Mouse (Mus musculus): ENCODE data around the gene Pld1. TPM values are rescaled to one million over a fixed set of nuclear protein-coding genes. Genes with fewer than 3 reads are reported as not detected.

The Pld1 gene
- polyA plus RNA-seq, 1 experiment, result 2.5 TPM

DNA sequence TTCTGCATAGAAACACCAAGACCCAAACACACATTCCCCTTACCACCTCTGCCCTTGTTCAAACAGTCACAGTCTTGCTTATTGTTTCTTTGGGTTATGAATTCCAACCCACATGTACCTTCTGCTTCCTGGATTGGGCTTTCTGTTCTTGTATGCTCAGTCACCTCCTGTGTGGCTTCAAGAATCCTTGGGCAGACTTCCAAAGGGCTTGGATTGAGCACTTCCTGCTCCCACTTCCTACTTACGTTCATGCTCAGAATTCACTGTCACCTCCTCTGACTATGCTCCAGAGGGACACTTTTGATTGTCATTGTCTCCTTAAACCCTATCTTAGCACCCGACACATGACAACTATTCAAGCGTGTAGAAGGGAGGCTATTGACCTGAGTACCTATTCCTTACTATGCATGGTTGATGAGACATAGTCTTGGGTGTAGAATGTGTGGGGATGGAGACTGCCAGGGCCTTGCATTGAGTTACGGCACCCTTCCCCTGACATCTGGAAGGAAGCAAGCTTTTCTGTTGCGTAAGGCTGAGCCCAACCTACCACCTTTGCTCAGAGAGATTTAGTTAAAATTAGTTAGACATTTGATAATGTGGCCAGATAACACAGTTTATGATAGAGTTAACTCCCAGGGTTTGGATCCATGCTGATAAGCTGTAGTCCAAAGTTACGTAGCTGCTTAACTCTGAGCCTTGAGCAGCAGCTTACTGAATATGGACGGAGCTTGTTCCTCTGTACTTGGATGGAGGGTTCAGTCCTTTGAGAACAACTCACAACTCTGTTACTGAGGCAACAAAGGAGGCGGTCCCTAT, 55.9 kb downstream of the Pld1 start:
- Histone ChIP-seq H3K27me3 (ENCODE audit: control insufficient read depth, insufficient read depth, insufficient read length) (no peaks in the 10 kb centered on the region), H3K79me2 (ENCODE audit: control insufficient read depth, insufficient read depth) (no peaks in the 10 kb centered on the region), H3K36me3 (ENCODE audit: control insufficient read depth, insufficient read depth) (no peaks in the 10 kb centered on the region), H3K4me3 (ENCODE audit: insufficient read depth, poor library complexity, severe bottlenecking) (no peak overlapping the region), H3ac (ENCODE audit: control insufficient read depth, insufficient read length, low read depth) (no peak overlapping the region), H3K79me3 (ENCODE audit: low read depth) (no peaks in the 10 kb centered on the region)
- TF ChIP-seq USF1 (IDR thresholded peaks at IDR 0.05; ENCODE audit: low read depth) (no peak), MAX (IDR thresholded peaks at IDR 0.05) (no peak), MYOG (IDR thresholded peaks at IDR 0.05; ENCODE audit: control insufficient read depth, extremely low read depth, insufficient read length) (no peak), CTCF (IDR thresholded peaks at IDR 0.05; ENCODE audit: control insufficient read depth, insufficient read depth, insufficient read length) (no peak), FOSL1 (IDR thresholded peaks at IDR 0.05; ENCODE audit: insufficient read depth, low read length, poor library complexity, severe bottlenecking) (no peak), MYOD1 (IDR thresholded peaks at IDR 0.05; ENCODE audit: control insufficient read depth, insufficient read length, low read depth) (no peak), CEBPB (IDR thresholded peaks at IDR 0.05; ENCODE audit: low read depth) (no peak)

DNA sequence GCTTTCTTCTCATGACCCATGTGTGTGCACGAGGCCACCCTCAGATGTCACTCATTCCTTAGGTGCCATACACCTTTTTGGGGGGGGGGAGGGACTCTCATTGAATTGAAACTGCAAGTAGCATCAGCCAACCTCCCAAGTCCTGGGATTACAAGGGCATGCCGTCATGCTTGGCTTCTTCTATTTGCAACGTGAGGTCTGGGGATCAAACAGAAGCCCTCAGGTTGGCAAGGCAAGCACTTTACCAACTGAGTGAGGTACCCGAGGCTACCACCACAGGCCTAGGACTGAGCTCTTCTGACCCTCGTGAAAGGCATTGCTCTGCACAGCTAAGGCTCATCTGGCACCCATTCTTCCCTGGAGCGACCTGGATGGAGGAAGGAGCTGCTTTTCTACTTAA, 65.8 kb downstream of the Pld1 start:
- H3K79me3 ChIP-seq (ENCODE audit: low read depth), result no peaks in the 10 kb centered on the region
- H3K4me3 ChIP-seq (ENCODE audit: insufficient read depth, poor library complexity, severe bottlenecking), result no peak overlapping the region
- TF ChIP-seq CTCF (IDR thresholded peaks at IDR 0.05; ENCODE audit: control insufficient read depth, insufficient read depth, insufficient read length), result no peak
- no peaks in the 10 kb centered on the region for H3K79me2 ChIP-seq (ENCODE audit: control insufficient read depth, insufficient read depth)
- no peaks in the 10 kb centered on the region for H3K27me3 ChIP-seq (ENCODE audit: control insufficient read depth, insufficient read depth, insufficient read length)
- H3K36me3 ChIP-seq (ENCODE audit: control insufficient read depth, insufficient read depth), result no peaks in the 10 kb centered on the region
- no peak overlapping the region for H3ac ChIP-seq (ENCODE audit: control insufficient read depth, insufficient read length, low read depth)

DNA sequence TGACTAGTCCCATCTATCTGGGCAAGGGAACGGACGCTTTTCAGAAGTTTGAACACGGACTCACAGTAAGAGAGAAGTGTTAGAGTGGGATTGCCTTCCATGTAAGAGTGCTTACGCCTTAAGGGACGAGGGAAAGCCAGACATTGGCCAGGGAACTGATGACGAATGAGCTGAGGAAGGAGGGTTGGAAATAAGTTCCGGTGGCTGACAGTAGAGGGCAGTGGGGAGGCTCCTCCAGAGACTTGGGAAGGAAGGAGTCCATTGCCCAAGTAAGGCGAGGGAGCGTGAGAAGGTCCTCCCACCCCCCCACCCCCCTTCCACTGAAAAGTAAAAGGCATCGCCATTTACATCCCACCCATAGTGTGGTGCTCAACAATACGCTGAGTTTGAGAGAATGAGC, 69.2 kb downstream of the Pld1 start:
- Histone ChIP-seq H3K36me3 (ENCODE audit: control insufficient read depth, insufficient read depth) (no peaks in the 10 kb centered on the region), H3ac (ENCODE audit: control insufficient read depth, insufficient read length, low read depth) (no peak overlapping the region), H3K79me3 (ENCODE audit: low read depth) (no peaks in the 10 kb centered on the region), H3K4me3 (ENCODE audit: insufficient read depth, poor library complexity, severe bottlenecking) (no peak overlapping the region), H3K79me2 (ENCODE audit: control insufficient read depth, insufficient read depth) (no peaks in the 10 kb centered on the region), H3K27me3 (ENCODE audit: control insufficient read depth, insufficient read depth, insufficient read length) (no peaks in the 10 kb centered on the region)
- TF ChIP-seq MAX (IDR thresholded peaks at IDR 0.05) (no peak), MYOG (IDR thresholded peaks at IDR 0.05; ENCODE audit: control insufficient read depth, extremely low read depth, insufficient read length) (no peak), FOSL1 (IDR thresholded peaks at IDR 0.05; ENCODE audit: insufficient read depth, low read length, poor library complexity, severe bottlenecking) (no peak), CEBPB (IDR thresholded peaks at IDR 0.05; ENCODE audit: low read depth) (no peak), CTCF (IDR thresholded peaks at IDR 0.05; ENCODE audit: control insufficient read depth, insufficient read depth, insufficient read length) (no peak), USF1 (IDR thresholded peaks at IDR 0.05; ENCODE audit: low read depth) (no peak), MYOD1 (IDR thresholded peaks at IDR 0.05; ENCODE audit: control insufficient read depth, insufficient read length, low read depth) (no peak)

DNA sequence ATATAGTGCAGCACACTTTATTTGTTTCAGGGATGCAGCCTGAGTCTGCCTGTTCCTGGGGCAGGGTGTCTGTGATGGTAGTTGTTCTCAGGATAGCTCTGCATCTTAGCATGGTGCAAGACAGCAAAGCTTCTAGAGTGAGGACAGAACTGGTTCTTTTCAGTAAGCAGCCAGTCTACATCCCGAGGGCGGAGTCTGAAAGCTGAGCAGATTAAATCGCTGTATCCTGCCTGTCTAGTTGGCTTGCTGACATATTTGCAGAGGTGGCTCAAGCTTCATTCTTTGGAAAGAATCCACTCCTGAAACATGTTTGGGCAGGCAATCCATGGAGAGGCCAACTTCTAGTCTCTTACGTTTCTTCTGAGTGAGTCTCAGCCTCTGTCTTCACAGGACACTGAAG, 69.9 kb downstream of the Pld1 start:
- no peaks in the 10 kb centered on the region for H3K79me3 ChIP-seq (ENCODE audit: low read depth)
- no peaks in the 10 kb centered on the region for H3K79me2 ChIP-seq (ENCODE audit: control insufficient read depth, insufficient read depth)
- H3K36me3 ChIP-seq (ENCODE audit: control insufficient read depth, insufficient read depth), result no peaks in the 10 kb centered on the region
- no peak overlapping the region for H3ac ChIP-seq (ENCODE audit: control insufficient read depth, insufficient read length, low read depth)
- no peaks in the 10 kb centered on the region for H3K27me3 ChIP-seq (ENCODE audit: control insufficient read depth, insufficient read depth, insufficient read length)
- H3K4me3 ChIP-seq (ENCODE audit: insufficient read depth, poor library complexity, severe bottlenecking), result no peak overlapping the region
- TF ChIP-seq USF1 (IDR thresholded peaks at IDR 0.05; ENCODE audit: low read depth), result no peak
- TF ChIP-seq MAX (IDR thresholded peaks at IDR 0.05), result no peak
- no peak for TF ChIP-seq CTCF (IDR thresholded peaks at IDR 0.05; ENCODE audit: control insufficient read depth, insufficient read depth, insufficient read length)
- TF ChIP-seq FOSL1 (IDR thresholded peaks at IDR 0.05; ENCODE audit: insufficient read depth, low read length, poor library complexity, severe bottlenecking), result no peak
- TF ChIP-seq MYOD1 (IDR thresholded peaks at IDR 0.05; ENCODE audit: control insufficient read depth, insufficient read length, low read depth), result no peak
- TF ChIP-seq MYOG (IDR thresholded peaks at IDR 0.05; ENCODE audit: control insufficient read depth, extremely low read depth, insufficient read length), result no peak
- no peak for TF ChIP-seq CEBPB (IDR thresholded peaks at IDR 0.05; ENCODE audit: low read depth)

DNA sequence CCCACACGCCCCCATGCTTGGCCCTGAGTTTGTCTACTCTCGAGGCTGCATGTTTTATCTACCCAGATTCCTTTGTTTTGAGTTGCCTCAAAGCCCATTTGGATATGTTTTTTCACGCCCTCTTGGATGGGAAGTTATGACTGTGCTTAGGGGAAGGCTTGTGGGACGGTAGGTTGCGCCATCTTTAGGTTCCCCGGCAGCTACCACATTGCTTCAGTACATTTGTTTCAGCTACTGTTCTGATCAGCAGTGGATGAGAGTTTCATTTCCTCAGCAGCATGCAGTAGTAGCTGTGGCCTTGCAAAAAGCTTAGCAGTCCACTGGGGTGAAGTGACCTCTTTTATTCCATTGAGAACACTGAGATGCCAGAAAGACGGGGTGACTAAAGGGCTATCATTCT, 73.7 kb downstream of the Pld1 start:
- Histone ChIP-seq H3K36me3 (ENCODE audit: control insufficient read depth, insufficient read depth) (no peaks in the 10 kb centered on the region), H3K27me3 (ENCODE audit: control insufficient read depth, insufficient read depth, insufficient read length) (no peaks in the 10 kb centered on the region), H3K79me2 (ENCODE audit: control insufficient read depth, insufficient read depth) (no peaks in the 10 kb centered on the region), H3ac (ENCODE audit: control insufficient read depth, insufficient read length, low read depth) (no peak overlapping the region), H3K4me3 (ENCODE audit: insufficient read depth, poor library complexity, severe bottlenecking) (no peak overlapping the region), H3K79me3 (ENCODE audit: low read depth) (no peaks in the 10 kb centered on the region)
- TF ChIP-seq MYOG (IDR thresholded peaks at IDR 0.05; ENCODE audit: control insufficient read depth, extremely low read depth, insufficient read length), result no peak

DNA sequence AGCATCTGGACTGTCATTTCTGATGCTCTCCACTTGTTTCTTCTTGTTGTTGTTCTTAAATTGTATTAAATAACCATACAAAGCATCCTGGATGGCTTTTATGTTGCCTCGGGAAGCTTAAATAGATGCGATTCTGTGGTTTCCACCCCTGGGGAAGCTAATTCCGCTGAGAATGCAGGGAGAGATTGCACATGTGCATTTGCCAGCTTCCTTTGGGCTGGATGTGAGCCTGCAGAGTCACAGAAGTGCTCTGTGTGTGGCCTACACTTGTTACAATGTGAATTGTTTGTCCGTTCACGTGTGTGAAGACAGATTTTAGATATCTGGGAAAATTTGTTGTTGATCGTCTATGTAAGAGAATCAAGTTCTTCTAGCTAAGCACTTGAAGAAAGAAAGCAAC, 74.9 kb downstream of the Pld1 start:
- no peak overlapping the region for H3ac ChIP-seq (ENCODE audit: control insufficient read depth, insufficient read length, low read depth)
- no peaks in the 10 kb centered on the region for H3K27me3 ChIP-seq (ENCODE audit: control insufficient read depth, insufficient read depth, insufficient read length)
- no peak for TF ChIP-seq MAX (IDR thresholded peaks at IDR 0.05)
- TF ChIP-seq MYOD1 (IDR thresholded peaks at IDR 0.05; ENCODE audit: control insufficient read depth, insufficient read length, low read depth), result no peak
- no peak for TF ChIP-seq CTCF (IDR thresholded peaks at IDR 0.05; ENCODE audit: control insufficient read depth, insufficient read depth, insufficient read length)
- no peak for TF ChIP-seq CEBPB (IDR thresholded peaks at IDR 0.05; ENCODE audit: low read depth)
- TF ChIP-seq USF1 (IDR thresholded peaks at IDR 0.05; ENCODE audit: low read depth), result no peak
- TF ChIP-seq FOSL1 (IDR thresholded peaks at IDR 0.05; ENCODE audit: insufficient read depth, low read length, poor library complexity, severe bottlenecking), result no peak
- no peak for TF ChIP-seq MYOG (IDR thresholded peaks at IDR 0.05; ENCODE audit: control insufficient read depth, extremely low read depth, insufficient read length)
- no peaks in the 10 kb centered on the region for H3K79me3 ChIP-seq (ENCODE audit: low read depth)
- H3K4me3 ChIP-seq (ENCODE audit: insufficient read depth, poor library complexity, severe bottlenecking), result no peak overlapping the region
- H3K79me2 ChIP-seq (ENCODE audit: control insufficient read depth, insufficient read depth), result no peaks in the 10 kb centered on the region
- H3K36me3 ChIP-seq (ENCODE audit: control insufficient read depth, insufficient read depth), result no peaks in the 10 kb centered on the region
